Comparison of ENCODE assay signal across 28 mouse cellular contexts in the genomic region with DNA sequence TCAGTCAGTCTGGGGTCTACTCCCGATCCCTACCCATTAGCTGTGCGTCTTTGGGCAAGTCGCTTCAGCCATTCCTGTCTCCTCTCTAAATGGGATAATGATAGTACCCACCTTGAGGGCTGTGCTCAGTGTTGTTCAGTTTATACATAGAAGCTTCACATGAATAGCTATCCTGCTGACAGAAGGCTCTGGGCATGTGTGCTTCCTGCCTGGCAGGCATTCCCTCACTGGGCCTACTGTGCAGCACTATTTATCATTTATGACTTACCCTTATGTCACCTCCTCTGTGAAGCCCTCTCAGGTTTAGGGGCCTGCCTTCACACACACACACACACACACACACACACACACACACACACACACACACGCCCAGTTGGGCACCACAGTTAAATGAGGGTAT. TPM values are rescaled to one million over a fixed set of nuclear protein-coding genes. Genes with fewer than 3 reads are reported as not detected.
"Had no signal": no experiment of that assay in that cellular context is flagged by ENCODE, and none has a peak within 500 bp of the region (broad histone marks: within the 10 kb centered on the region; RNA-seq: fewer than 3 reads in every experiment).

No protein-coding gene starts in this region.

- H3K36me3 ChIP-seq: embryonic facial prominence, embryonic 10.5 days; embryonic facial prominence, embryonic 12.5 days; embryonic facial prominence, embryonic 13.5 days; embryonic facial prominence, embryonic 15.5 days; forebrain, embryonic 10.5 days; forebrain, embryonic 12.5 days; forebrain, embryonic 15.5 days had no signal

- H3K27me3 ChIP-seq: forebrain, embryonic 12.5 days; forebrain, embryonic 15.5 days had no signal

- DNase-seq: cerebellum, adult 8-10 months; cerebellum, adult 9-10 months; cerebellum, adult 9-11 months; cerebellum, postnatal 10 days; cerebellum, postnatal 14 days; cerebellum, postnatal 25 days; cerebellum, postnatal 36 days; embryo, embryonic 11 days; forebrain, postnatal 0 days; gastrocnemius, adult 2 months; gastrocnemius, postnatal 10 days; gastrocnemius, postnatal 14 days; gastrocnemius, postnatal 36 days; heart, adult 11 months; heart, adult 18-20 months; heart, adult 2 months had no signal

- H3K27ac ChIP-seq: embryonic facial prominence, embryonic 10.5 days; embryonic facial prominence, embryonic 12.5 days; embryonic facial prominence, embryonic 13.5 days; embryonic facial prominence, embryonic 15.5 days; forebrain, embryonic 10.5 days; forebrain, embryonic 12.5 days; forebrain, embryonic 13.5 days; forebrain, embryonic 15.5 days; gastrocnemius, adult 2 months; heart, adult 2 months had no signal

- H3K4me3 ChIP-seq: embryonic facial prominence, embryonic 10.5 days; embryonic facial prominence, embryonic 12.5 days; embryonic facial prominence, embryonic 13.5 days; embryonic facial prominence, embryonic 15.5 days; erythroblast, embryonic 14.5 days; forebrain, embryonic 10.5 days; forebrain, embryonic 12.5 days; forebrain, embryonic 13.5 days; forebrain, embryonic 15.5 days; gastrocnemius, adult 2 months; heart, adult 2 months had no signal

RNA-seq across cellular contexts. Expression of a gene that starts 50.2 kb away (rescaled TPM):
- total RNA-seq: forebrain, postnatal 0 days; heart, adult 18-20 months; heart, adult 2 months had no signal
- polyA plus RNA-seq: embryonic facial prominence, embryonic 11.5 days; embryonic facial prominence, embryonic 12.5 days; forebrain, embryonic 11.5 days; forebrain, embryonic 12.5 days; forebrain, embryonic 13.5 days; forebrain, embryonic 16.5 days had no signal
